Mouse (Mus musculus) adrenal gland, adult 18-20 months (tissue): Measurements from ENCODE around the gene Prkca. TPM values are rescaled to one million over a fixed set of nuclear protein-coding genes. Genes with fewer than 3 reads are reported as not detected.

Source experiments
- DNase-seq, 2 experiments: peaks; one replicate each; pipeline ENCODE4 v3.0.0; 2021 to 2022; ENCODE audit warnings: low spot score in 2 of 2
- microRNA-seq, 2 experiments: library from miRNA; unstranded; fragments of <30 nt; microRNA quantifications; one replicate each; pipeline ENCODE4 v1.2.0; 2021; ENCODE audit warnings: borderline number of aligned reads in 2 of 2
- total RNA-seq, 2 experiments: library from RNA; stranded (reverse); gene quantifications; 1 replicate in 1 of 2; 2 replicates in 1 of 2; pipeline ENCODE4 v1.2.3; 2021

Gene Prkca
- total RNA-seq, 2 experiments from 2014 or later, result 7.3 to 12.0 TPM

DNA sequence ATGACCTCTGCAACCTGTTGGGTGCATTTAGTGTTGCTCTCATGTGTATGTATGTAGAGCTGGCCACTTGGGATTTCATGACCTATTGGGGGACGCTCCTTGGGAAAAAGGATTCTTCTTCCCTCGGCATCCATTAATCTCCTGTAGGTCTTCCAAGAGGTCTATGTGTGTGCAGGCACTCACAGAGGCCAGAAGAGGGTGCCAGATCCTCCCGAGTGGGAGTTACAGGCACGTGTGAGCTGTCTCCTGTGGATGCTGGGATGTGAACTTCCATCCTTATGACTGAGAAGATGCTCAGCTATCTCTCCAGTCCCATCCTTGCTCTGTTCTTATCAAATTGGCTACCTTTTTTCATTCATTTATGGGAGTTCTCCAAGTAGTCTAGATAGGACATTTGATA, 443.3 kb downstream of the Prkca start:
- no peak for DNase-seq

DNA sequence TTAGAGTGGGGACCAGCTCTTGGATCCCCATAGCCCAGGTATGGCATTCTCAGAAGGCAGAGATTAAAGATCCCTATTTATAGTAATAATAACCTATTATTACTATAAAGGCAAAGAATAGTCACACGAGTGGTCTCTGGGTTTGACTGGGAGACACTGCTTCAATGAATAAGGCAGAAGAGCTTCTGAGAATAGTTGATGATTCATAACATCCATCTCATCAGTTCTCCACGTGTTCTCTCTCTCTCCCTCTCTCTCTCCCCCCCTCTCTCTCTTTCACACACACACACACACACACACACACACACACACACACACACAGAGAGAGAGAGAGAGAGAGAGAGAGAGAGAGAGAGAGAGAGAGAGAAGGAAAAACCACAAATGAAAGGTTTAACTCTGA, 445.0 kb downstream of the Prkca start:
- no peak for DNase-seq

DNA sequence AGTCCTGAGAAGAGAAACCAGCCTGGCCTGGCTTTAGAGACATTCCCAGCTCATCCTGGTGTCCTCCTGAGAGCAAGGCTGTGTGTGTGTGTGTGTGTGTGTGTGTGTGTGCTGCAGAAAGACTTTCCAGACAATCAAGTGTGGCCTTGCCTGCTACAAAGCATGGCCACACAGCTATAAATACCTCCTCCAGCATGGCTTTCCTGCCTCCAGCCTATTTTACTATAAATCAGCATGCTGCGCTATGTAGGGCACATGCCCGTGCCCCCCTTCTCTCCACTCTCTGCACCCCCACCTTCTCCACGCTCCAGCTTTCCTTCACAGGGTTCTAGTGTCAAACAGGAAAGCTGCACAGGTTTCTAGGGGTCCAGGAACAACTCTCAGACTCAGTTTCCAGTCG, 448.1 kb downstream of the Prkca start:
- DNase-seq, result no peak

- no peak for DNase-seq
Observed at GRCm38 (mm10) chr11:107891377-107891776, 452.4 kb downstream of the Prkca start.

DNA sequence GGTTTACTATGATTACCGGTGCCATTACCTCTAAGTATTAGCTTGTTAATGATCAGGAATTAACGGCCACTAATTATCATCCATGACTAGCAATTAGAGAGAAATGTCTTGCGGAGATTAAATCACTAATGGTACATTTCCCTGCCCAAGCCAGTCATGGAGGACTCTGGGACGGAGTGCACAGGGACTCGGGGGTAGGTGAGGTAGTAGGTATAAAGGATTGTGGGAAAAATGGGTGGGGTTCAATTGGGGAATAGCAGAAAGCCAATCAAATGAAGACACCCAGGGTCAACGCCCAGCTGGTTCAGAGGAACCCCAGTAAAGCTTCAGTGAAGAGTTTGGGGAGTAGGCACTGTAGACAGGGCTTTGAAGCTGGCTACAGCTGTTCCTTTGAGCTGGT, 456.4 kb downstream of the Prkca start:
- DNase-seq, result no peak

Small RNAs within 50 kb of the gene (microRNA-seq; reads per million reads assigned to microRNA genes)
- 0 reads per million in 2 experiments for gene Mir7223

Other genes starting within 250 kb of the Prkca start
- gene Apoh, start 574 bp downstream of the Prkca start, total RNA-seq, result under 1 TPM in 1 of 2 experiments, not detected in 1; 0.27 TPM
- gene Cep112, start 81.3 kb upstream of the Prkca start, total RNA-seq, result 10 to 100 TPM in 1 of 2 experiments, 1 to 10 TPM in 1; 7.1 to 11.9 TPM